Mouse (Mus musculus): Measurements from ENCODE around the gene Usp35.

GRCm38 (mm10) chr7:97375101-97375500 lies 43.3 kb upstream of the Usp35 start:
- no peak for TF ChIP-seq POLR2A (IDR thresholded peaks at IDR 0.05; ENCODE audit: extremely low read depth, insufficient read depth, low read length)
- TF ChIP-seq CTCF (IDR thresholded peaks at IDR 0.05; ENCODE audit: low read depth, low read length) = no peak

All from liver, adult 2 months (tissue).